Mouse (Mus musculus): ENCODE measurements around the gene H2al1h. TPM values are rescaled to one million over a fixed set of nuclear protein-coding genes. Genes with fewer than 3 reads are reported as not detected.
A peak's percentile ranks its signal among the peaks of the same experiment; 100 is the strongest.

H2al1h gene
- total RNA-seq, 1 experiment from 2014 or later = not detected

GRCm38 (mm10) chrX:11361261-11361660, 40.0 kb downstream of the H2al1h start:
- peak; percentile 42 to 88; a peak in 3 of 4 replicates for ATAC-seq (replicated peaks in 1 of 2; ENCODE audit: insufficient read depth in 1 of 2, low FRiP score in 2 of 2, low TSS enrichment in 1 of 2, low read depth in 1 of 2, poor library complexity in 2 of 2, severe bottlenecking in 2 of 2)

- no peak for ATAC-seq (replicated peaks in 1 of 2; ENCODE audit: insufficient read depth in 1 of 2, low FRiP score in 2 of 2, low TSS enrichment in 1 of 2, low read depth in 1 of 2, poor library complexity in 2 of 2, severe bottlenecking in 2 of 2)
Observed at GRCm38 (mm10) chrX:11363890-11364289, 42.6 kb downstream of the H2al1h start.

- ATAC-seq (replicated peaks in 1 of 2; ENCODE audit: insufficient read depth in 1 of 2, low FRiP score in 2 of 2, low TSS enrichment in 1 of 2, low read depth in 1 of 2, poor library complexity in 2 of 2, severe bottlenecking in 2 of 2) = no peak
Observed at GRCm38 (mm10) chrX:11365151-11365550, 43.9 kb downstream of the H2al1h start.

Other genes starting within 250 kb of the H2al1h start
- gene H2al1a, start 22.2 kb upstream of the H2al1h start, total RNA-seq (2017) = not detected in 2 replicates
- not detected in 2 replicates for gene H2al1b, start 19.1 kb upstream of the H2al1h start, total RNA-seq (2017)
- gene H2al1c, start 15.8 kb upstream of the H2al1h start, total RNA-seq (2017) = not detected in 2 replicates
- gene H2al1d, start 12.7 kb upstream of the H2al1h start, total RNA-seq (2017) = not detected in 2 replicates
- not detected in 2 replicates for gene H2al1e, start 9.6 kb upstream of the H2al1h start, total RNA-seq (2017)
- gene H2al1f, start 6.3 kb upstream of the H2al1h start, total RNA-seq (2017) = not detected in 2 replicates
- not detected in 2 replicates for gene H2al1g, start 3.2 kb upstream of the H2al1h start, total RNA-seq (2017)
- gene H2al1i, start 3.2 kb downstream of the H2al1h start, total RNA-seq (2017) = not detected in 2 replicates
- gene H2al1j, start 6.3 kb downstream of the H2al1h start, total RNA-seq (2017) = not detected in 2 replicates

Measured in hematopoietic stem cell, adult 5-6 weeks (primary cell).